Mouse (Mus musculus): ENCODE measurements around the gene Dydc2. TPM values are rescaled to one million over a fixed set of nuclear protein-coding genes. Genes with fewer than 3 reads are reported as not detected.

Dydc2 gene
- polyA plus RNA-seq, 2 experiments: not detected

- 24% methylated on average over 4 of the region's 4 CpGs for WGBS
- no peaks in the 10 kb centered on the region for H3K27me3 ChIP-seq (ENCODE audit: control insufficient read depth, insufficient read depth, low read length)
- no peak overlapping the region for H3K27ac ChIP-seq (replicated peaks; ENCODE audit: low read depth, low read length)
- peaks cover 7% of the 10 kb centered on the region; the same call in 1 of the 2 replicates for H3K4me1 ChIP-seq (ENCODE audit: control insufficient read depth, insufficient read depth, low read length)
- DNase-seq (ENCODE audit: low spot score) (no peak), ATAC-seq (ENCODE audit: low FRiP score, low read depth) (no peak)
- TF ChIP-seq POLR2A (IDR thresholded peaks at IDR 0.05; ENCODE audit: borderline replicate concordance, extremely low read depth, insufficient read depth, insufficient read length): no peak
- no peak overlapping the region for H3K9ac ChIP-seq (ENCODE audit: low read depth, low read length, severe bottlenecking)
- H3K36me3 ChIP-seq (ENCODE audit: control insufficient read depth, insufficient read depth, low read length): peaks cover 9% of the 10 kb centered on the region
- no peak overlapping the region for H3K4me2 ChIP-seq (replicated peaks; ENCODE audit: low read depth, low read length, severe bottlenecking)
- H3K4me3 ChIP-seq (replicated peaks; ENCODE audit: low read length): no peak overlapping the region
- no peaks in the 10 kb centered on the region for H3K9me3 ChIP-seq (ENCODE audit: control insufficient read depth, low read length)
These were observed 68.2 kb downstream of the Dydc2 start for GRCm38 (mm10) chr14:41000801-41001200.

DNA sequence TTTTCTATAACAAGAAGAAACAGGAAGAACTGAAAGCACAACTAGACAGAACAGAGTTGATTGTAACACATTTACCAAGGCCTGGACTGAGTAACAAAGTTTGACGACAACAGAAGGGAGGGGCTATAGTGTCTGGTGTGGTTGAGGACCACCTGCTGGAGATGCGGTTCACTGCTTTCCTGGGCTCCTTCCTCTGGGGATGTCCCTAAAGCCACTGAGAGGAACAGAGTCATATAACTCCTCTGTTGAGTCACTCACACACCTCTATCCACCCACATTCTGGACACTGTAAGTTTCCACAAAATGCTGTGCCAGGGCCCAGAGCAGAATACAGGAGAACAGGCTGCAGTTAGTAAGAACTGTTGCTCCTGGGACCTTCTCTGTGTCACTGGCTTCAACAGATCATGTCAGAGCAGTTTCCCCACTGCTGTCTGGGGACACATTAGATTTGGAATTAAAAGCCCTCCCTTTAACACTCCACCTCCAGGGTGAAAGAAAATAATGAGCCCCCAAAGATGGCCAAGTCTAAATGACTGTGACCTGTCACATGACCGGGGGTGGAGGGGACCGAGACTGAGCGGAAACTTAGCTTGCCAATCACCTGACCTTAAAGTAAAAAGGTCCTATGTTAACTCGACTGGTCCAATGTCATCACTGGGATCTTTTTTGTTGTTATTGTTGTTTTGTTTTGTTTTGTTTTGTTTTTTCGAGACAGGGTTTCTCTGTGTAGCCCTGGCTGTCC lies 68.9 kb downstream of the Dydc2 start:
- Histone ChIP-seq H3K4me1 (ENCODE audit: control insufficient read depth, insufficient read depth, low read length) (peaks cover 7% of the 10 kb centered on the region; the same call in 1 of the 2 replicates), H3K27me3 (ENCODE audit: control insufficient read depth, insufficient read depth, low read length) (no peaks in the 10 kb centered on the region), H3K4me2 (replicated peaks; ENCODE audit: low read depth, low read length, severe bottlenecking) (no peak overlapping the region), H3K9ac (ENCODE audit: low read depth, low read length, severe bottlenecking) (no peak overlapping the region), H3K36me3 (ENCODE audit: control insufficient read depth, insufficient read depth, low read length) (peaks cover 9% of the 10 kb centered on the region), H3K9me3 (ENCODE audit: control insufficient read depth, low read length) (no peaks in the 10 kb centered on the region), H3K27ac (replicated peaks; ENCODE audit: low read depth, low read length) (no peak overlapping the region; the same call in 1 of the 2 replicates), H3K4me3 (replicated peaks; ENCODE audit: low read length) (no peak overlapping the region)
- no peak for TF ChIP-seq POLR2A (IDR thresholded peaks at IDR 0.05; ENCODE audit: borderline replicate concordance, extremely low read depth, insufficient read depth, insufficient read length)
- no peak for ATAC-seq (ENCODE audit: low FRiP score, low read depth)
- 81% methylated on average over 7 of the region's 7 CpGs for WGBS
- DNase-seq (ENCODE audit: low spot score): no peak

Other genes starting within 250 kb of the Dydc2 start
- gene Sh2d4b, start 175.9 kb downstream of the Dydc2 start, polyA plus RNA-seq (2012; rRNA removed): 0.92 and 1.2 TPM in 2 replicates
- 0.48 and 0.64 TPM in 2 replicates for gene Sh2d4b, start 175.9 kb downstream of the Dydc2 start, polyA plus RNA-seq (2014; fragmentation: Nextera tagmentation; extraction: Ambion mirVana)
- 75.2 and 81.8 TPM in 2 replicates for gene Tspan14, start 102.4 kb downstream of the Dydc2 start, polyA plus RNA-seq (2012; rRNA removed)
- gene Tspan14, start 102.4 kb downstream of the Dydc2 start, polyA plus RNA-seq (2014; fragmentation: Nextera tagmentation; extraction: Ambion mirVana): 75.5 and 80.0 TPM in 2 replicates
- 13.7 and 19.6 TPM in 2 replicates for gene Fam213a, start 55.4 kb downstream of the Dydc2 start, polyA plus RNA-seq (2012; rRNA removed)
- gene Fam213a, start 55.4 kb downstream of the Dydc2 start, polyA plus RNA-seq (2014; fragmentation: Nextera tagmentation; extraction: Ambion mirVana): 27.1 and 29.8 TPM in 2 replicates
- not detected in 2 replicates for gene Dydc1, start 3.7 kb upstream of the Dydc2 start, polyA plus RNA-seq (2012; rRNA removed)
- gene Dydc1, start 3.7 kb upstream of the Dydc2 start, polyA plus RNA-seq (2014; fragmentation: Nextera tagmentation; extraction: Ambion mirVana): not detected in 2 replicates
- not detected in 2 replicates for gene Mat1a, start 35.8 kb upstream of the Dydc2 start, polyA plus RNA-seq (2012; rRNA removed)
- not detected in 2 replicates for gene Mat1a, start 35.8 kb upstream of the Dydc2 start, polyA plus RNA-seq (2014; fragmentation: Nextera tagmentation; extraction: Ambion mirVana)
- not detected in 2 replicates for gene Sftpa1, start 62.6 kb upstream of the Dydc2 start, polyA plus RNA-seq (2012; rRNA removed)
- gene Sftpa1, start 62.6 kb upstream of the Dydc2 start, polyA plus RNA-seq (2014; fragmentation: Nextera tagmentation; extraction: Ambion mirVana): not detected in 2 replicates
- not detected in 2 replicates for gene Mbl1, start 82.2 kb upstream of the Dydc2 start, polyA plus RNA-seq (2012; rRNA removed)
- gene Mbl1, start 82.2 kb upstream of the Dydc2 start, polyA plus RNA-seq (2014; fragmentation: Nextera tagmentation; extraction: Ambion mirVana): not detected in 2 replicates
- gene Sftpd, start 115.9 kb upstream of the Dydc2 start, polyA plus RNA-seq (2012; rRNA removed): not detected in 2 replicates
- gene Sftpd, start 115.9 kb upstream of the Dydc2 start, polyA plus RNA-seq (2014; fragmentation: Nextera tagmentation; extraction: Ambion mirVana): not detected in 2 replicates
- 0.11 and 0.12 TPM in 2 replicates for gene Gm2832, start 209.6 kb upstream of the Dydc2 start, polyA plus RNA-seq (2012; rRNA removed)
- 0.15 TPM in 1 of 2 replicates, not detected in the other for gene Gm2832, start 209.6 kb upstream of the Dydc2 start, polyA plus RNA-seq (2014; fragmentation: Nextera tagmentation; extraction: Ambion mirVana)

All from limb, embryonic 14.5 days (tissue).